Mouse (Mus musculus) hindbrain, embryonic 15.5 days (tissue): Measurements from ENCODE around the gene Pin1. TPM values are rescaled to one million over a fixed set of nuclear protein-coding genes. Genes with fewer than 3 reads are reported as not detected.

Source experiments
- ATAC-seq: fragments of 200-750 bp; cut with Nextera tagmentation; 2 replicates; pipeline ENCODE4 v1.8.0; 2017; ENCODE audit warnings: low read depth, moderate number of reproducible peaks, moderate TSS enrichment; ENCODE audit not compliant: low FRiP score
- H3K27ac ChIP-seq: fragments of 300-500 bp; sonication (generic); replicated peaks from 2 replicates; pipeline ENCODE4 v1.5.1; 2015; ENCODE audit warnings: mild to moderate bottlenecking, inconsistent platforms
- H3K27me3 ChIP-seq: fragments of 300-500 bp; sonication (generic); 2 replicates; pipeline ENCODE4 v1.6.1; 2015; ENCODE audit warnings: control low read depth, inconsistent platforms
- H3K36me3 ChIP-seq: fragments of 300-500 bp; sonication (generic); 2 replicates; pipeline ENCODE4 v1.6.1; 2015; ENCODE audit warnings: control low read depth, inconsistent platforms
- H3K4me1 ChIP-seq: fragments of 300-500 bp; sonication (generic); replicated peaks from 2 replicates; pipeline ENCODE4 v1.6.1; 2015; ENCODE audit warnings: control low read depth, inconsistent platforms
- H3K4me2 ChIP-seq: fragments of 300-500 bp; sonication (generic); 2 replicates; pipeline ENCODE4 v1.6.1; 2015; ENCODE audit warnings: moderate library complexity, mild to moderate bottlenecking, inconsistent platforms
- H3K4me3 ChIP-seq: fragments of 300-500 bp; sonication (generic); 2 replicates; pipeline ENCODE4 v1.5.1; 2015; ENCODE audit warnings: mild to moderate bottlenecking, inconsistent platforms
- H3K9ac ChIP-seq: fragments of 300-500 bp; sonication (generic); 2 replicates; pipeline ENCODE4 v1.6.1; 2015; ENCODE audit warnings: inconsistent platforms
- H3K9me3 ChIP-seq: fragments of 300-500 bp; sonication (generic); 2 replicates; pipeline ENCODE4 v1.6.1; 2016; ENCODE audit warnings: control low read depth, inconsistent platforms
- WGBS: fragments of 180-500 bp; shearing (Covaris S2); methylation state at CpG from one replicate; pipeline ENCODE4 v1.1.7; 2015; 5-methylcytosine and 5-hydroxymethylcytosine counted together
- polyA plus RNA-seq: library from polyadenylated mRNA; unstranded; fragments of >200 nt; fragmentation: Nextera tagmentation; extraction: Ambion mirVana; gene quantifications from 2 replicates; pipeline ENCODE4 v1.2.1, GENCODE M21; 2015

Pin1 gene
- polyA plus RNA-seq, 1 experiment from 2014 or later = 66.0 TPM

DNA sequence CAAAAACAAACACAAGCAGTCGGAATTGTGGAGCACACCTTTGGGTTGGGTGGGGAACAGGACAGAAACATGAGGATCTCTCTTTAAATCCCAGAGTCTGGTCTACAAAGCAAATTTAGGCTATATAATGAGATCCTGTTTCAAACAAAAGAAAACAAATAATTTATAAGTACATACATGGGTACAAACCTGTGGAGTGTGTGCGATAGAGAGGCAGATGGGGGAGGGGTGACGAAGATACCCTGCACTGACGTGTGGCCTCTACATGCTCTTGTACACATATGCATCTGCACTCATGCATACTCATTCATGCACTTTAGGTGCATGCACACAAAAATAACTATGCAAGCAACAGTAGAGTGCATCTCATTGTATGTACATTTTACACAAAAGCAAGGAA lies 12.4 kb upstream of the Pin1 start:
- H3K4me3 ChIP-seq = no peak overlapping the region
- no peak for ATAC-seq
- H3K9me3 ChIP-seq = no peaks in the 10 kb centered on the region
- no peak overlapping the region for H3K4me2 ChIP-seq
- H3K27me3 ChIP-seq = no peaks in the 10 kb centered on the region
- peaks cover 15% of the 10 kb centered on the region; the same call in 1 of the 2 replicates for H3K36me3 ChIP-seq
- H3K9ac ChIP-seq = no peak overlapping the region
- H3K4me1 ChIP-seq = peaks cover 27% of the 10 kb centered on the region
- H3K27ac ChIP-seq = no peak overlapping the region
- WGBS = 90% methylated on average over 4 of the region's 4 CpGs

GRCm38 (mm10) chr9:20641501-20641900 lies 10.4 kb upstream of the Pin1 start:
- Histone ChIP-seq H3K27ac (peak overlapping the region; percentile 95), H3K4me2 (peak overlapping the region; percentile 95), H3K4me1 (peaks cover 40% of the 10 kb centered on the region), H3K9ac (peak overlapping the region; percentile 90), H3K36me3 (peaks cover 20% of the 10 kb centered on the region; the same call in 1 of the 2 replicates), H3K9me3 (no peaks in the 10 kb centered on the region), H3K27me3 (no peaks in the 10 kb centered on the region), H3K4me3 (peak overlapping the region; percentile 84)
- WGBS = 32% methylated on average over 6 of the region's 6 CpGs
- ATAC-seq = no peak

- Histone ChIP-seq H3K36me3 (peaks cover 25% of the 10 kb centered on the region; the same call in 1 of the 2 replicates), H3K9me3 (no peaks in the 10 kb centered on the region), H3K4me3 (peak within 1 kb of the TSS; percentile 84), H3K4me1 (peaks cover 45% of the 10 kb centered on the region), H3K9ac (peak within 1 kb of the TSS; percentile 90), H3K27me3 (no peaks in the 10 kb centered on the region), H3K4me2 (peak within 1 kb of the TSS; percentile 95), H3K27ac (peak within 1 kb of the TSS; percentile 95)
- under 1% methylated on average over 49 of the region's 51 CpGs for WGBS
- ATAC-seq = peak; percentile 91
Measured at GRCm38 (mm10) chr9:20642101-20642895, 9.6 kb upstream of the Pin1 start, which contains the start of gene Ubl5. Ubl5 (plus strand) TSS chr9:20642878.

DNA sequence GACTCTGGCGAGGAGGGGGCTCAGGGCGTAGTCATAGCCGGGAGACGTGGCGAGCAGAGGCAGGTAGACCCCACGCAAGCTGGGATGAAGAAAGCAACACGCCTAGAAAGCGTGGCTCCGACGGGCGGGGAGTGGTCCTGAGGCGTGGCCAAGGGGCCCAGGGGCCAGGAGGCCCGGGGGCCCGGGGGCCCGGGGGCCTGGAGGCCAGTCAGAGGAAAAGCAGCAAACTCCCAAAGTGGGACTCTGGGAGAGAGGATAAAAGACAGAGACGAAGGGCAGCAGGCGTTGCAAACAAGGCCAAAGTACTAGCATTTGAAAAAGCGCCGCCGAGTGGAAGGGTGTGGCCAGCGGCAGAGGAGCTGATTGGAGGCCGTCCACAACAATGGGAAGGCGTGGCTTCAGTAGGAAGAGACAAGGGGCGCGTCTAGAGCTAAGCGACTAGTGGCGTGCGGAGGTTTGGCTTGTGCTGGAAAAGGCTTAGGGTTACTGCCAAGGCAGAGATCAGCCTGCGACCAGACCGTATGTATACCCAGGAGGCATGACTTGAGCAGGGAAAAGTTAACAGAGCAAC lies 8.9 kb upstream of the Pin1 start:
- peak; percentile 75 for ATAC-seq
- Histone ChIP-seq H3K9me3 (no peaks in the 10 kb centered on the region), H3K4me1 (peaks cover 45% of the 10 kb centered on the region), H3K27ac (peak overlapping the region; percentile 95), H3K27me3 (no peaks in the 10 kb centered on the region), H3K36me3 (peaks cover 26% of the 10 kb centered on the region; the same call in 1 of the 2 replicates), H3K4me3 (peak overlapping the region; percentile 84), H3K4me2 (peak overlapping the region; percentile 95), H3K9ac (peak overlapping the region; percentile 90)
- WGBS = under 1% methylated on average over 30 of the region's 30 CpGs

DNA sequence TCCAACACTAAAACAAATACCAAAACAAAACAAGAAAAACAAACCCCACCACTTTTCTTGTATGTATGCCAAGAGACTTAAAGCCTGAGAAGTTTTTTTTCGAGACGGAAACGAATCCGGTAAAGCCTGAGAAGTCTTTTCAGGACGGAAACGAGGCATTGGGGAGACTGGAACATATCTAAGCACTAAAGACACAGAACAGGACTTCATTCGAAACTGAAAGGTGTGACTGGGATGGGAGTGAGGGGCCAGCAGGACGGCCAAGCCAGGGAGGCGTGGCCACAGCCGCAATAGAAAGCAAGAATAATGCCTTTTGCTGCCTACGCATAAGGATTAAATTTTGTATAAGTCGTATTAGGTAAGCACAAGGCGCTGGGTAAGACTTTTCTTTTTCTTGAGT lies 8.1 kb upstream of the Pin1 start:
- H3K9ac ChIP-seq = peak overlapping the region; percentile 90

DNA sequence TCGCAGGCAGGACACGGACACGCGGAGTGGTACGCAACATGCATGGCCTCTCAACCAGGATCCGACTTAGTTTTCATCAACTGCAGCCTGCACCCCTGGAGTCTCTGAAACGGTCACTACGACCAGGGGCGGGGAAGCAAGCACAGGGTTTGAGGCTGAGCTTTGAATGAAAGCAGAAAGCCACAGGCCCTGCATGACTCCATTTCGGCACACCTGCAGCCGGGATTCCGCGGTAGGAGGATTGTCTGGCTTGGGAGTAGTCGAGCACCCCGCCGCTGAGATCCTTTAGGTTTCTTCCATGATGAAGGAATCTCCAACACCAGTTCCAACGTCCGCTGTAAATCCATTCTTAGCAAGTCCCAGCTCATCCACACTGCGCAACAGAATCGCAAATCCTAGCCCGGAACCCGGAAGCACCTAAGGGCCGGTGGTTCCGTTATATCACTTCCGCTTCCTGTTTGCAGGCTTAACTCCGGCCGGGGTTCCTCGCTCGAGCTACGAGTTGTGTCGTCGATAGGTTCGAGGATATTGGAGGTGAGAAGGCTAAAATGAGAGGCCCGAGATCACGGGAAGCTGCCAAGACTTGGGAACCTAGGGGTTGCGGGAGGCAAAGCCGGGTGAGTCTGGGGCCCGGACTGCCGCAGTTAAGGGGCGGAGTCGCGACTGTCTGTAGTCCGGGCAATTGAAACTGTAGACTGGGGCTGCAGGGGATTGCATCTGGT lies 7.4 kb upstream of the Pin1 start, which contains the start of gene Fbxl12:
Fbxl12 (minus strand) TSS at position 408 of the 722 bp plus-strand sequence.
- peaks cover 28% of the 10 kb centered on the region; the same call in 1 of the 2 replicates for H3K36me3 ChIP-seq
- peak within 1 kb of the TSS; percentile 95 for H3K4me2 ChIP-seq
- under 1% methylated on average over 43 of the region's 43 CpGs for WGBS
- H3K9me3 ChIP-seq = no peaks in the 10 kb centered on the region
- H3K27ac ChIP-seq = peak within 1 kb of the TSS; percentile 95
- ATAC-seq = no peak
- H3K4me3 ChIP-seq = peak within 1 kb of the TSS; percentile 84
- H3K9ac ChIP-seq = peak within 1 kb of the TSS; percentile 90
- H3K27me3 ChIP-seq = no peaks in the 10 kb centered on the region
- H3K4me1 ChIP-seq = peaks cover 45% of the 10 kb centered on the region

More for the DNA sequence above, 8.1 kb upstream of the Pin1 start:
- 11% methylated on average over 13 of the region's 13 CpGs for WGBS
- no peaks in the 10 kb centered on the region for H3K27me3 ChIP-seq
- peak overlapping the region; percentile 95 for H3K27ac ChIP-seq
- peaks cover 27% of the 10 kb centered on the region; the same call in 1 of the 2 replicates for H3K36me3 ChIP-seq
- H3K4me3 ChIP-seq = peak overlapping the region; percentile 84
- H3K4me1 ChIP-seq = peaks cover 45% of the 10 kb centered on the region
- no peaks in the 10 kb centered on the region for H3K9me3 ChIP-seq
- ATAC-seq = no peak
- peak overlapping the region; percentile 95 for H3K4me2 ChIP-seq

- Histone ChIP-seq H3K4me3 (peak overlapping the region; percentile 84), H3K27ac (peak overlapping the region; percentile 95), H3K9me3 (no peaks in the 10 kb centered on the region), H3K4me1 (peaks cover 39% of the 10 kb centered on the region), H3K4me2 (peak overlapping the region; percentile 95), H3K9ac (peak overlapping the region; percentile 90), H3K27me3 (no peaks in the 10 kb centered on the region), H3K36me3 (peaks cover 28% of the 10 kb centered on the region; the same call in 1 of the 2 replicates)
- WGBS = 4% methylated on average over 17 of the region's 17 CpGs
- ATAC-seq = no peak
Measured at GRCm38 (mm10) chr9:20645121-20645520, 6.8 kb upstream of the Pin1 start.

DNA sequence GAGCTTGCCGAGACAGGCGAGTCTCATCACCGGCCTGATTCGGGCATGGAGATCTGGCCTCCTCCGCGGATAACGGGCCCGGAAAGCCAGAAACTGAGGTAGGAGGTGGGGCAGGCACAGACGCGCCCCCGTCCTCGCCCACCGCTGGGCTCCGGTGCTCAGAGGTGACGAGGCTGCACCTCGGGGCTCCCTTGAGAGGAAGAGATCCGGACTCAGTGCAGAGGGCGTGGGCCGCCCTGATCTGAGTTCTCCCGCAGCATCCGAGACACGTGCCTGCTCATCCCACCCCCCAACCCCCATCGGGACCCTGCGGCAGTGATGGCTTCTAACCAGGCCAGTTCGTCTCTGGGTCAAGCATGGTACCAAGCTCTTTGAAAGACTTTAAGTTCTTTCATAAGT lies 364 bp downstream of the Pin1 start:
- H3K27me3 ChIP-seq = no peaks in the 10 kb centered on the region
- no peaks in the 10 kb centered on the region for H3K9me3 ChIP-seq
- under 1% methylated on average over 25 of the region's 25 CpGs for WGBS
- H3K9ac ChIP-seq = peak overlapping the region; percentile 58
- no peak; the same call in 1 of the 2 replicates for ATAC-seq
- H3K4me3 ChIP-seq = peak overlapping the region; percentile 62
- H3K27ac ChIP-seq = peak overlapping the region; percentile 54; the same call in 1 of the 2 replicates
- peaks cover 38% of the 10 kb centered on the region; the same call in 1 of the 2 replicates for H3K36me3 ChIP-seq
- peak overlapping the region; percentile 76 for H3K4me2 ChIP-seq
- H3K4me1 ChIP-seq = peaks cover 38% of the 10 kb centered on the region

DNA sequence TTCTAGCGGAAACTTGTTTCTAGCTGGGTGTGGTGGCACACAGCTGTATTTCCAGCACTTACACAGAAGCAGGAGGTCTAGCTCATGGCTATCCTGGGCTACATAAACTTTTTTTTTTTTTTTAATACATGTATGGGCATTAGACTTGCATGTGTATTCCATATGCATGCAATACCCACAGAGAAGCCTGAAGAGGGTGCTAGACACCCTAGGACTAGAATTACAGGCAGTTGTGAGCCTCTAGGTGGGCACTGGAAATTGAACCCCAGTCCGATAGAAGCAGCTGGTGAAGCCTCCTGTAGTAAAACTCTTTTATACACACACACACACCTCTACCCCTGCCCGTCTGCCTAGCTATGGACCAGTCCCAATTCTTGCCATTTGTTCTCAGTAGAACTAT lies 2.0 kb downstream of the Pin1 start:
- Histone ChIP-seq H3K9me3 (no peaks in the 10 kb centered on the region), H3K4me1 (peaks cover 41% of the 10 kb centered on the region), H3K36me3 (peaks cover 35% of the 10 kb centered on the region; the same call in 1 of the 2 replicates), H3K9ac (no peak overlapping the region), H3K4me2 (peak overlapping the region; percentile 76; the same call in 1 of the 2 replicates), H3K27me3 (no peaks in the 10 kb centered on the region), H3K27ac (no peak overlapping the region), H3K4me3 (no peak overlapping the region)
- WGBS = 95% methylated on average over 3 of the region's 3 CpGs
- ATAC-seq = no peak

DNA sequence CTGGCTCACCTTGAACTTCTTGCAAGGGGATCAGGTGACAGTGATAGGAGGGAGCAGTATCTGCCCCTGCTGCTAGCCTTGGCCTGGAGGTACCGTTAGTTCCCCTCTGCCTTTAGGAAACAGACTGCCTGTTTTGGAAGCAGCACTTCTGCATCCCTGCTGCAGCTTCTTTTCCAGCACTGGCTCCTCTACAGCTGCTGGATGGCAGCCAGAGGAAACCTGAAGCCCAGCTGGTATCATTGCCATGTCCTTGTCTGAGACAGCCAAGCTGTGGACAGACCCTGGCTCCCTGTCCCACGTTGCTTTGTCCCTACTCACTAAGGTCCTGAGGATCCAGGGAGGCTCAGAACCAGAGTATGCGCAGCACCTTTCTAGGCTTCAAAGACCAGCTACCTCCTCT lies 5.7 kb downstream of the Pin1 start:
- WGBS = 77% methylated on average over 3 of the region's 3 CpGs
- no peaks in the 10 kb centered on the region for H3K9me3 ChIP-seq
- no peaks in the 10 kb centered on the region for H3K27me3 ChIP-seq
- H3K27ac ChIP-seq = 0 out of 2 replicates have a peak overlapping the region, but pooled peaks have one; percentile 2
- peaks cover 30% of the 10 kb centered on the region for H3K36me3 ChIP-seq
- H3K4me1 ChIP-seq = peaks cover 39% of the 10 kb centered on the region
- H3K9ac ChIP-seq = no peak overlapping the region
- H3K4me3 ChIP-seq = no peak overlapping the region
- no peak for ATAC-seq
- no peak overlapping the region for H3K4me2 ChIP-seq

- Histone ChIP-seq H3K4me2 (no peak overlapping the region), H3K9ac (no peak overlapping the region), H3K4me1 (peaks cover 50% of the 10 kb centered on the region), H3K9me3 (no peaks in the 10 kb centered on the region), H3K36me3 (peaks cover 22% of the 10 kb centered on the region), H3K4me3 (no peak overlapping the region), H3K27ac (peak overlapping the region; percentile 84), H3K27me3 (no peaks in the 10 kb centered on the region)
- 0 out of 2 replicates have a peak, but pooled peaks have one; percentile 2 for ATAC-seq
- 56% methylated on average over 3 of the region's 3 CpGs for WGBS
Measured at GRCm38 (mm10) chr9:20662325-20662724, 10.4 kb downstream of the Pin1 start.
